Mouse (Mus musculus) forebrain, embryonic 14.5 days (tissue): ENCODE results near the gene Snx20. TPM values are rescaled to one million over a fixed set of nuclear protein-coding genes. Genes with fewer than 3 reads are reported as not detected.

Experiments
- ATAC-seq: fragments of 200-750 bp; cut with Nextera tagmentation; 2 replicates; pipeline ENCODE4 v1.8.0; 2017; ENCODE audit warnings: mild to moderate bottlenecking, moderate library complexity
- DNase-seq: peaks from one replicate; pipeline ENCODE4 v3.0.0-alpha.2; 2015; ENCODE audit warnings: low spot score
- H3K27ac ChIP-seq: fragments of 300-500 bp; sonication (generic); 2 replicates; pipeline ENCODE4 v1.5.1; 2014; ENCODE audit warnings: low read depth, mild to moderate bottlenecking, control low read depth, low read length, moderate library complexity
- H3K27me3 ChIP-seq: fragments of 300-500 bp; sonication (generic); replicated peaks from 2 replicates; pipeline ENCODE4 v1.6.1; 2014; ENCODE audit warnings: low read length, control low read depth, mixed read lengths; ENCODE audit not compliant: control insufficient read depth, insufficient read depth
- H3K36me3 ChIP-seq: fragments of 300-500 bp; sonication (generic); 2 replicates; pipeline ENCODE4 v1.6.1; 2014; ENCODE audit warnings: low read length, control low read depth; ENCODE audit not compliant: control insufficient read depth, insufficient read depth
- H3K4me1 ChIP-seq: fragments of 300-500 bp; sonication (generic); 2 replicates; pipeline ENCODE4 v1.6.1; 2014; ENCODE audit warnings: antibody characterized with exemption, low read length, control low read depth; ENCODE audit not compliant: control insufficient read depth, insufficient read depth
- H3K4me2 ChIP-seq: fragments of 300-500 bp; sonication (generic); 2 replicates; pipeline ENCODE4 v1.6.1; 2014; ENCODE audit warnings: mild to moderate bottlenecking, control low read depth, low read length
- H3K4me3 ChIP-seq: fragments of 300-500 bp; sonication (generic); 2 replicates; pipeline ENCODE4 v1.5.1; 2014; ENCODE audit warnings: low read depth, low read length, control low read depth
- H3K9ac ChIP-seq: fragments of 300-500 bp; sonication (generic); 2 replicates; pipeline ENCODE4 v1.6.1; 2014; ENCODE audit warnings: mild to moderate bottlenecking, low read length, control low read depth, moderate library complexity
- H3K9me3 ChIP-seq: fragments of 300-500 bp; sonication (generic); replicated peaks from 2 replicates; pipeline ENCODE4 v1.6.1; 2016; ENCODE audit warnings: low read length, control low read depth, mixed read lengths; ENCODE audit not compliant: control insufficient read depth
- WGBS: fragments of 180-500 bp; shearing (Covaris S2); extraction: QIAGEN DNeasy Blood & Tissue Kit; methylation state at CpG from one replicate; pipeline ENCODE4 v1.1.7; 2014; 5-methylcytosine and 5-hydroxymethylcytosine counted together
- polyA plus RNA-seq: library from polyadenylated mRNA; unstranded; fragments of >200 nt; fragmentation: Nextera tagmentation; extraction: Ambion mirVana; gene quantifications from 2 replicates; pipeline ENCODE4 v1.2.1, GENCODE M21; 2014

The Snx20 gene
- polyA plus RNA-seq, 1 experiment from 2014 or later, result 1.7 TPM

DNA sequence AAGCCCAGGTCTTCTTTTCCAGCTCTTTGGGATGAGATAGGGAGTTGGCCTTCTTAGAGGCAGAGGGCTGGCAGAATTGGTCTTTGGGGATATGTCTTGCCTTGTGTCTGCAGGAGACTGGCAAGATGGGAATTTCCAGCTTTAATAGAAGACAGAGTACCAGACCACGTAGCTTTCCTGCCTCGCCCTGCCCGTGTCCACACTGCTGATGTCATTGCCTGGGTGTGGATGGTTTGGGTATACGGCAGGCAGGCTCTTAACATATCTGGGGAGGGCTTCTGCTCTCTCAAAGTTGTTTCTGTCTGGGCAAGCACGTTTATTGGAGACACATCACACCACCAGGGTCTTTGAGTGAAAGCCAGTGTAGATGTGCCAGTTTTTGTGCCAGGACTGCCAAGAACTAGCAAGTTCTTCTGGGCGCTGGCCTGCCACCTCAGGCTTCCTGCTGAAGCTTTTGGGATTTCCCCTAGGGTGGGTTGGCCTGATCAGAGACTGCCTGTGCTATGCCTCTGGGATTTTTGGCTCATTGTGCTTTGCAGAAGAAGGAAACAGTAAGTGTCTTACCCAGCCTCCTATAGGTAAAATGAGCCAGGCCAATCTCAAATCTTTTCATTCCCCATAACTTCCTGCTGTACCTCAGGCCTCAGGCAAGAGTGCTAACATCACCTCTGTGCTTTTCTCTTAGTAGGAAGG, 14.2 kb upstream of the Snx20 start:
- ATAC-seq, result no peak
- no peak for DNase-seq
- Histone ChIP-seq H3K4me1 (no peaks in the 10 kb centered on the region), H3K4me3 (no peak overlapping the region), H3K4me2 (no peak overlapping the region), H3K36me3 (no peaks in the 10 kb centered on the region), H3K27me3 (0 out of 2 replicates have a peak, but pooled peaks cover 4% of the 10 kb centered on the region), H3K27ac (no peak overlapping the region), H3K9me3 (no peaks in the 10 kb centered on the region), H3K9ac (no peak overlapping the region)
- 80% methylated on average over 6 of the region's 6 CpGs for WGBS

DNA sequence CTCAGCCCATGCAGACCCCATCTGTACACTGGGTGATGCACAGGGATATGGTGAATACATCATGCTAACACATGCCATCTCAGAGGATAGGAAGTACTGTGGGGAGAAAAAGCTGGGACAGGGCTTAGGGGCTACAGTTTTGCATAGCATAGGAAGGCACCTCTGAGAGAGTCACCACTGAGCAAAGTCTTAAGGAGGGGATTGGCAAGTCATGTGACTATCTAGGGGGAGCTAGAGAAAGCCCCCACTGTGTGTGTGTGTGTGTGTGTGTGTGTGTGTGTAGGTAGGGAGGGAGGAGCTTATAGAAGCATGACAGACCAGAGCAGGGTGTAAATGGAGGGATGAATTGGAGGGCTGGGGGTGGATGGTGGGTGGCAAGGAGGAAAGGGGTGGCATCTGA, 12.4 kb upstream of the Snx20 start:
- Histone ChIP-seq H3K4me1 (no peaks in the 10 kb centered on the region), H3K4me3 (no peak overlapping the region), H3K9me3 (no peaks in the 10 kb centered on the region), H3K27me3 (0 out of 2 replicates have a peak, but pooled peaks cover 4% of the 10 kb centered on the region), H3K36me3 (no peaks in the 10 kb centered on the region), H3K27ac (no peak overlapping the region), H3K9ac (no peak overlapping the region), H3K4me2 (no peak overlapping the region)
- ATAC-seq, result no peak
- DNase-seq, result no peak

DNA sequence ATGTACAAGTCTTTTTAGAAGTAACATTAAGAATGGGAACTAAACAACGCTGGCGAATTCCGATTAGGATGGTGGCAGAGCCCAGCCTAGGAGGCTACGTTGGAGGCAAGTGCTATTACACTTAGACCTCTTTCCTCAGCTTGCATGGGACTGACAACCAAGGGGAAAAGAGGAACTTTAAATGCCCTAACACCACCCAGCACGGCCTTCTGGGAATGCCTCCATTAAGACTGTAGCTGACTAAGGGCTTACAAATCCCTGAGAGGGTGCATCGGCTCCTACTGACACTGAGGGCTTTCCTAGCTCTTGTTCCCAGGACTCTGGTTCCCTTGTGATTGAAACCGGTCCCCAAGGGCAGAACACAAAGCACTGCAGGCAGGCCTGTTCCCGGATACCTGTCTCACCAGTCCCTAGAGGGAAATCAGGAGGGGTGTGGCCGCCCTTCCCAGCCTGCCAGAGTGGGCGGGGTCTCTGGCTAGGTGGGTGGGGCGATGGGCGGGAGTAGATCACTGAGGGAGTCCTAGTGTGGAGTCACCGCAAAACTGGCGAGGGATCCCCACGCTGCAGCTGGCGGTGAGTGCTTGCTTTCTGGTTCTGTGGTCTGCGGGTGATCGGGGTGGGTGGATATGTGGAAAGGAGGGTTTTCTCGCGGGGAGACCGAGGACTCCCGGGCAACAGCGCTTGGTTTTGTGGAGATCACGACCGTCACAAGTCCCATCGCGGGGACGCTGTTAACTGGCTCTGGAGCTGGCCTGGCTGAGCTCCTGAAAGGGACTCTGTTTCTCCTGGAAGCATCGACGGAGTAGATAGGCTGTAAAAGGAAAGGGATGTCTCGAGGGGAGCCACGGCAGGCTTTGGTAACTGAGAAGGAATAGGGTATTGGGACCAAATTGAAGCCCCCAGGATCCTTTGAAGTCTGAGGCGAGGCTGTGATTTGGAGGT, 11.2 kb upstream of the Snx20 start, which contains the start of gene Nod2:
Gene Nod2 (plus strand): TSS at position 479 of the 942 bp plus-strand sequence.
- Histone ChIP-seq H3K27me3 (0 out of 2 replicates have a peak, but pooled peaks cover 4% of the 10 kb centered on the region), H3K4me2 (peak within 1 kb of the TSS; percentile 58), H3K4me1 (no peaks in the 10 kb centered on the region), H3K27ac (no peak within 1 kb of the TSS), H3K36me3 (no peaks in the 10 kb centered on the region), H3K9me3 (no peaks in the 10 kb centered on the region), H3K4me3 (peak within 1 kb of the TSS; percentile 24), H3K9ac (peak within 1 kb of the TSS; percentile 38)
- 9% methylated on average over 33 of the region's 33 CpGs for WGBS
- peak; percentile 66 for DNase-seq
- peak; percentile 73 for ATAC-seq

DNA sequence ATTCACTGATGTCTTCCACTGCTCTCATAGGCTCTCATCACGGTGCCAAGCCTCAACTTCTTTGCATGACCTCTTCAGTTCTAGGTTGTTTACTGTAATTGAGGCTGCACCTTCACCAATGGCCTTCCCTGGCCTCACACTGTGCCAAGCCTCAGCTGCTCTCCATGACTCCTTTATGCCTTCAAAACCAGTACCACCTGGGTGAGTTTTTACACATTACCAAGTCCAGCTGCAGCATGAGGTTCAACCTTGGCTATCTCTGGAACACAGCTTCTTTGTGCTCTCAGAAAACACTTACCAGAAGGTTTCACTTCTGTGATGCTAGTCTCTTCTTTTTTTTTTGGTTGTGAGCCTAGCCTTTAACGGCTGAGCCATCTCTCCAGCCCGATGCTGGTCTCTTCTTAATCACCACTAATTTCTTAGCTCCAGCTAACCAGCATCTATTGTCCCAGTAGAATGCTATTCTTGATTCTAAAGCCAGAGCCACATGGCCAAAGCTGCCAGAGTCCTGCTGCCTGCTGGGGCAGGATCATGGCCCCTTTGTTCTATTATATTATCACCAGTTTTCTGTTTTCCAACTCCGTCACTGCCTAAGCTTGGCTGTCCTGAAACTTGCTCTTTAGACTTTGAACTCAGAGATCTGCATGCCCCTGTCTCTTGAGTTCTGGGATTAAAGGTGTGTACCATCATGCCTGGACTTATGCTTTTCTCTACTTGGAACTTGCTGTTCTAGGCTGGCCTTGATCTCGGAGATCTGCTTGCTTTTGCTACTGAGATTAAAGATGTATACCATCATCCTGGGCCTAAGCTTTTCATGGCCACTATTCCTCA, 7.0 kb upstream of the Snx20 start:
- Histone ChIP-seq H3K27ac (no peak overlapping the region), H3K4me3 (no peak overlapping the region), H3K4me1 (no peaks in the 10 kb centered on the region), H3K36me3 (no peaks in the 10 kb centered on the region), H3K9ac (no peak overlapping the region), H3K27me3 (0 out of 2 replicates have a peak, but pooled peaks cover 1% of the 10 kb centered on the region), H3K4me2 (no peak overlapping the region), H3K9me3 (no peaks in the 10 kb centered on the region)
- WGBS, result 35% methylated on average over 5 of the region's 5 CpGs
- DNase-seq, result no peak
- no peak for ATAC-seq

DNA sequence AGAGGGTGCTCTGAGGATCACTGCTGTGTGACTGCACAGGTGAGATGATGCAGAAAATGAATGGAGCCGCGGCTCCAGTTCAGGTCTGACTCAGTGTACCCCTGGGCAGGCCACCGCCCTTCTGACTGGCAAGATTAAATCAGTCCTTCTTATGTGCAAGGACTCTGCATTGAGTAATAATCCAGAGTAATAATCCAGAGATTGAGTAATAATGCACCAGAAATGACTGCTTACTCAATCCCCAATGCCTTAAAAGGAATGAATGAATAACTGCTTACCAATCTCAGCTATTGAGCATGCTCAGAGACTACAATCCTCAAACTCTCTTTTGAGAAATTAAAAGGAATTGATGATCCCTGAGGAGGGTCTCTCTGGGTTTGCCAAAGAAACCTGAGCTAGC, 3.0 kb upstream of the Snx20 start:
- 93% methylated on average over 3 of the region's 3 CpGs for WGBS
- H3K4me1 ChIP-seq, result no peaks in the 10 kb centered on the region
- H3K9me3 ChIP-seq, result no peaks in the 10 kb centered on the region
- H3K4me3 ChIP-seq, result no peak overlapping the region
- no peaks in the 10 kb centered on the region for H3K27me3 ChIP-seq
- no peak overlapping the region for H3K9ac ChIP-seq
- ATAC-seq (no peak), DNase-seq (no peak)
- H3K4me2 ChIP-seq, result no peak overlapping the region
- no peaks in the 10 kb centered on the region for H3K36me3 ChIP-seq
- no peak overlapping the region for H3K27ac ChIP-seq

DNA sequence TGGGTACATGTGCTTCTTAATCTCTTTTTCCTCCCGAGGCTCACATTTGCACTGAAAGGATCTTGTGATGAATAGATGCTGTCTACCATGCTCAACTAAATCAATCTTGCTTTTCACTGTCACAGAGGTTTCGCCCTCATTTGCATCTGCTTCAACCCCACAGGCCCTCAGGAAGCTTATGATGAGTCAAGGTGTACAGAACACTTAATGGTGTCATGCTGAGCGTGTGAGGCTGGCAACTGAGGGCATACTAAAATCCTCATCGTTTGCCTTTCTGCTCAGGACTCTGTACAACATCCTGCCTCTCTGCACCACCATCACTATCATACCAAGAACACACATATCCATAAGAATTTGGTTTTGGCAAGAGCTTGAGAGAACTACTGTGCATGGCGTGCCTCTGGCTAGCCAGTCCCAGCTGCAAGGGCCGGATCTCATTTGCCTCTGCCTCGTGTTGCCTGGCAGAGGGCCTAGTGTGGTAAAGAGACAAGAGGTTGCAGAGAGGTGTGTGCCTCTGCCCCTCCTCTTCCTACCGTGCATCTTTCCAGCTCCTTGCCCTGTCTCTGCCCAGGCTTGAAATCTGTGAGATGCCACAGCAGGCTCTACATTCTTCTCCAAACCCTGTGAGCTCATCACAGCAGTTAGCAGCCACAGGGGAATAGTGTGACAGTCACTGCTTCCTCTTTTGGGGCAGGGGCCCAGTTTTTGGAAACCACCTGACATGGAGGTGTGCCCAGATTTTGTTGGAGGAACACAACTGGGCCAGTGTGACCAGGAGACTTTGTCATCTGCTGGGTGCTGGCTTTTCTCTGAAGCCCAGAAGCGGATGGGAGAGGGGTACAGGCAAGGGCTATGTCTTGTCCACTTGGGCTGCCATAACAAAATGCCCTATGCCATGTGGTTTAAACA, 1.4 kb upstream of the Snx20 start:
- H3K9me3 ChIP-seq, result no peaks in the 10 kb centered on the region
- no peaks in the 10 kb centered on the region for H3K4me1 ChIP-seq
- DNase-seq, result no peak
- no peak overlapping the region for H3K4me2 ChIP-seq
- ATAC-seq, result no peak
- WGBS, result 58% methylated on average over 9 of the region's 9 CpGs
- H3K36me3 ChIP-seq, result no peaks in the 10 kb centered on the region
- H3K27ac ChIP-seq, result no peak overlapping the region
- H3K4me3 ChIP-seq, result no peak overlapping the region
- no peaks in the 10 kb centered on the region for H3K27me3 ChIP-seq
- H3K9ac ChIP-seq, result no peak overlapping the region

DNA sequence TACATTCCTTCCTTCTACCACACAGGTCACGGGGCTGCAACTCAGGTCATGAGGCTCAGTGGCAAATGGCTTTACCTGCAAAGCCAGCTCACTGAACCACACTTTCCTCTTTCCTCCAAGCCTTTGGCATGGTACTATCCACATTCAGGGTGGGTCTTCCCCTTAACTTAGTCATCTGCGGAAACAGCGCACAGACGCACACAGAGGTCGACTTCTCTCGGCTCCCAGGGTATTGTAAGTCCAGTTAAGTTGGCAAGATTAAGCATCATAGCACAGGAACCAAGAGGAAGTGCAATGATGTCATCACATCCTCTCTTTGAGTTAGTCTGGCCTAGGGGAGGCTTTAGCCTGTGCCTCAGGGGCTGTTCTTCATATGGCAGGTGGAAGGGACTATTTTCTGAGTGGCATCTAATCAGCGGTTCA, 2.6 kb downstream of the Snx20 start:
- no peak overlapping the region for H3K27ac ChIP-seq
- H3K9ac ChIP-seq, result no peak overlapping the region
- no peaks in the 10 kb centered on the region for H3K27me3 ChIP-seq
- peaks cover 3% of the 10 kb centered on the region; the same call in 1 of the 2 replicates for H3K4me1 ChIP-seq
- DNase-seq, result no peak
- no peaks in the 10 kb centered on the region for H3K9me3 ChIP-seq
- no peak overlapping the region for H3K4me3 ChIP-seq
- H3K36me3 ChIP-seq, result no peaks in the 10 kb centered on the region
- ATAC-seq, result no peak
- 85% methylated on average over 7 of the region's 7 CpGs for WGBS
- no peak overlapping the region for H3K4me2 ChIP-seq

DNA sequence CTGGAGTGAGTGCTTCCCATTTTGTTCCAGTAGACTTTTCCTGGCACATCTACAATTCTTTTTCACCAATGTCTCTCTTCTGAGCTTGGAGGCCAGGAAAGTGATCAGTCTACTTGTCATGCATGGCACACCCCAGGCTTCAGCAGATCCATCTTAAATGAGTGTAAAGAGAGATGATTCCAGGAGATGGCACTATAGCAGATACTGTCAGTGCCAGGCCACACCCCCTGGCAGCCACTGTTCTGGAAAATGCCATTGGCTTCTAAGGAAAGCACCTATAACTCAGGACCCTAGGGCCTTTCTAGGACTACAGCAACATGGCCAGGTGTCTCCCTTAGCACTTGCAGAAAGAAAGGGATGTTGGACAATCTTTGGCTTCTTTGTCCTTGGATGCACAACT, 4.8 kb downstream of the Snx20 start:
- H3K9me3 ChIP-seq, result no peaks in the 10 kb centered on the region
- H3K36me3 ChIP-seq, result no peaks in the 10 kb centered on the region
- H3K27ac ChIP-seq, result no peak overlapping the region
- H3K4me1 ChIP-seq, result peaks cover 5% of the 10 kb centered on the region; the same call in 1 of the 2 replicates
- no peak overlapping the region for H3K4me2 ChIP-seq
- no peak overlapping the region for H3K4me3 ChIP-seq
- no peak for ATAC-seq
- H3K9ac ChIP-seq, result no peak overlapping the region
- peak; percentile 49 for DNase-seq
- 0 out of 2 replicates have a peak, but pooled peaks cover 2% of the 10 kb centered on the region for H3K27me3 ChIP-seq
